Mouse (Mus musculus) liver, adult (tissue): ENCODE measurements around the gene Msh5.

Experiments
- GATA4 ChIP-seq: IDR thresholded peaks from 2 replicates; pipeline ENCODE4 v1.6.1; 2014; ENCODE audit warnings: mild to moderate bottlenecking, low read length; ENCODE audit not compliant: insufficient replicate concordance

Msh5 gene

DNA sequence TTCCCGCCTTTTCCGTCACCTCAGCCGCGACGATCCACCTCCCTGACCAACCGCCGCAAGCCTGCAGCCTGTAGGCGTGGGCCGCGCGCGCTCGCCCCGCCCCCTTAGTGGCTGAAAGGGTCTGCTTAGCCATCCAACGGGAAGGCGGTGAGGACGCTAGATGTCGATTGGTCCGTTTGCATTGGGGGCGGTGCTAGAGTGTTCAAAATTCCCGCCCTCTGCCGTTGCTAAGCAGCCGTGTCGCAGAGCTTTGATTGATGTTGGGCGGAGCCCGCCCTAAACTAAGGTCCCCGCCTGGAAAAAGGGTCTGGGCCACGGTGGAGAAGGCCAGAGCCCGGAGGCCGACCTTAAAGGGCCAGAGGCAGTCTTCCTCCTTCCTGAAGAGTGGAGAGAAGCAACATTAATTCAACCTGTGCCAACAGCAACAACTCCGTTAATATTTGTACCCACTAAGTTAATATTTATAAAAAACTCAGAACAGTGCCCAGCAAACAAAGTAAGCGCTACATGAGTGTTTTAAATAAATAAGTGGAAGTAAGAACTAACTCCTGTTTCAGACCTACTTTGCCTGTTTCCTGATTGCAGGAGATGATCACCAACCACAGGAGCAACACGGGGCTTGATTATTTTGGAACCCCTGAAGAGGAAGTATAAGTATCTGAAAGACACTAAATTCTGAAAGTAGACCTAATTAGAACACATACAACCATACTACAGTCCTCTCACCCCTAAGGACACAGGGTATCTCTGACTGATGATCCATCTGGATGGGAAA lies at the start of gene Msh5:
Gene Msh5, minus strand, starts transcription at position 65 of the 775 bp plus-strand sequence.
- TF ChIP-seq GATA4 = no peak; the same call in 1 of the 2 replicates

GRCm38 (mm10) chr17:35094475-35095365 lies 48.2 kb upstream of the Msh5 start:
- TF ChIP-seq GATA4 = no peak

- TF ChIP-seq GATA4 = no peak
Measured at GRCm38 (mm10) chr17:35092403-35093198, 46.1 kb upstream of the Msh5 start.

GRCm38 (mm10) chr17:35090166-35090932 lies 43.8 kb upstream of the Msh5 start:
- TF ChIP-seq GATA4 = no peak; the same call in 1 of the 2 replicates

DNA sequence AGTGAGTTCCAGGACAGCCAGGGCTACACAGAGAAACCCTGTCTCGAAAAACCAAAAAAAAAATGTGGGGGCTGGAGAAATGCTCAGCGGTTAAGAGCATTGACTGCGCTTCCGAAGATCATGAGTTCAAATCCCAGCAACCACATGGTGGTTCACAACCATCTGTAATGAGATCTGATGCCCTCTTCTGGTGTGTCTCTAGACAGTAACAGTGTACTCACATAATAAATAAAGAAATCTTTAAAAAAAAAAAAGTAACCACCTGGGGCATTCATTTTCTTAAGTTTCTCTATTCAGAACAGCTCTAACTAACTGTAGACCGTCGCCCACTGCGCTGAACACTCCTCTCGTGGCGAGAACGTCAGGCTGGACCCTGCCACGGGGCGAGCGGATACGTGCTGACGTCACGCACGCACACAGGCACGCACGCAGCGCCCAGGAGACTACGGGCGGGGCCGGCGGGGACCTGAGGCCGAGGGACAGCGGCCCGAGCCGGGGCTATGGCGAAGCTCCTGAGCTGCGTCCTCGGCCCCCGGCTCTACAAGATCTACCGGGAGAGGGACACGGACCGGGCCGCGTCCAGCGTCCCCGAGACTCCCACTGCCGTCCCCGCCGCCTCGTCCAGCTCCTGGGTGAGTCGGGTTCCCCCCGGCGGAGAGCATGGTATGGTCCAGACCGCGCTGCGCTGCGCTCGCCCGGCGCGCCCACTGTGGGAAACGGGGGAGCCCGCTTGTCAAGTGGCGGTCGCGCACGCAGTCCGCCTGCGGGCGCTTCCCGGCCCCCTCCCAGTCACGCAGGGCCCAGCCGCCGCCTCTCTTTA lies 42.5 kb upstream of the Msh5 start, which contains the start of gene Abhd16a:
Gene Abhd16a, plus strand, starts transcription at position 439 of the 820 bp plus-strand sequence.
- peak; percentile 35; the same call in 1 of the 2 replicates for TF ChIP-seq GATA4

GRCm38 (mm10) chr17:35088151-35088550 lies 41.6 kb upstream of the Msh5 start:
- TF ChIP-seq GATA4 = no peak

DNA sequence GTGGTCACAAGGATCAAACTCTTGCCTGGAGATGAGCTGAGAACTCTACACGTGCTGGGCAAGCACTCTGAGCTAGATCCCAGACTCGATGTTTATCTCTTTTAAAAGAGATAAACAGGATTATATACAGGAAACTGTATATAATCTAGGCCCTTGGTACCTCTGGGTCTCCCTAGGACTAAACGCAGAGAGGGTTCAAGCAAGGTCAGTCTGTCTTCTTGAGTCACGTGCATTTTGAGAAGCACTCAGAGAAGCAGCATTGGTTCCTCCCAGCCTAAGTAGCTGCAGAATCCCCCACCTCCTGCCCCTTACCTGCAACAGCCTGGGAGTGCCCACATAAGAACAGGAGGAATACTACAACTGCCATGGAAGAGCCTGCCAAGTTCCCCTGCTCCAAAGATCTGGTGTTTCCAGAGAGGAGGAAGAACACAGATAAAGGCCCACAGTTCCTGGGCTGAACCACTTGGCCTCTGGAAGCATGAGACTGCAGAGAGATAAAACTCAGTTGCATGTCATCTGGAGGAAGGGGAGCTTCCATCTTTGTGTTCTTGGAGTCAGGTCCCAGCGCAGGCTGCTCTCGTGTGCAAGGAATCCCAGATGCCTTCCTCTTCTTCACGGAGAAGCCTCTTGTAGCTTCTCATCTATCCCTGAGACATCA lies 38.8 kb upstream of the Msh5 start, which contains the start of gene Ly6g6f:
Gene Ly6g6f, minus strand, starts transcription at position 403 of the 658 bp plus-strand sequence.
- peak; percentile 76; the same call in 1 of the 2 replicates for TF ChIP-seq GATA4

DNA sequence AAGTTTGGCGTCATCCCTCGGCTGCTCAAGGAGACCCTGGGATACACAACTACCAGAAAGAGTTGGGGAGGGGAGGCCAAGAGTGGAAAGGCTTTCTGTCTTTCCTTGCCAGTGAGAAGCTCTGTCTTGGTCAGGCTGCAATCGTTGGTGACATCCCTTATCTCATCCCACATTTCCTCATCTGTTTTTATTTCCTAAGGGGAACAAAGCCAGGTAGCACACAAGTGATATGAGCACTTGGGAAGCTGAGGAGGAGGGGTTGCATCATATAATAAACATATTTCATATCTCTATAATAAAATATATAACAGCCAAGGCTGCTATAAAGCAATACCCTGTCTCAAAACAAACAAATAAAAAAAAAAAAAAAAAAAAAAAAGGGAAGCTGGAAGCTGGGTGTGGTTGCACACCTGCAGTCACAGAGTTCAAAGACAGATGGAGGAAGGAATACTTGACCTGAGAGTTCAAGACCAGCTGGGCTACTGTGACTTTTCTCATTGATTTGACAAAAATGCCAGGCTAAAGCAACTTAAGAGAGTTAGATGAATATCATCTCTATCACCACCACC lies 37.5 kb upstream of the Msh5 start:
- no peak for TF ChIP-seq GATA4

DNA sequence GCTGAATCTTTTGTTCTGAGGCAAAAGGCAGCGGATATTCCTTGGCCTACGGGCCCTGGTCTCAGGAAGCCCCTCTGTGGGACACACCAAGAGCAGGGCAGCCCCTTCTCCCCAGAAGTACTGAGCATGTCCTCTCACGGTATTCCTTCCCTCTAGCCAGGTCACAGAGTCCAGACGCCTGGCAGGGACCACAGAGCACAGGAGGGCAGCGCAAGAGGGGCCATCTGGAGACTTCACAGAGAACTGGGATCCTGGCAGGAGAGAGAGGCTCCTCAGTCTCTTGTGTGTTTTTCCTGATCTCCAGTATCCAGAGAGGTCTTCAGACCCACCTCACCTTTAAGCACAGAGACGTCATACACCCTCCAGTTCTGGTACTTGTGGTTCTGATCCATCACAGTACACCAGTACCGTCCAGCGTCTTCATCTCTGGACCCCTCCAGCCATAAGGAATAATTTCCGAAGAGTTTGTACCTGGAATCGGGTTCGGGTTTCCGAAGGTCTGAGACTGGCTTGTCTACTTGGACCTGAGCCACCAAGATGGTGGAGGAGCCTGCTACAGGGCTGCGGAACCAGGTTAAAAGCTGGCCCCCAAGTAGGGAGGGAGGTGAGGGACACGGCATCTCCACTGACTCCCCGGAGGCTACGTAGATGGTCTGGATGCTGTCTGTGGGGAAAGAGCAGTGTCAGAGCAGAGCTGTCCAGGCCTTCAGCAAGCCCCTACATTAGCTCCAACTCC lies 36.5 kb upstream of the Msh5 start:
- no peak for TF ChIP-seq GATA4

- TF ChIP-seq GATA4 = no peak
Measured at GRCm38 (mm10) chr17:35080710-35081109, 34.2 kb upstream of the Msh5 start.

DNA sequence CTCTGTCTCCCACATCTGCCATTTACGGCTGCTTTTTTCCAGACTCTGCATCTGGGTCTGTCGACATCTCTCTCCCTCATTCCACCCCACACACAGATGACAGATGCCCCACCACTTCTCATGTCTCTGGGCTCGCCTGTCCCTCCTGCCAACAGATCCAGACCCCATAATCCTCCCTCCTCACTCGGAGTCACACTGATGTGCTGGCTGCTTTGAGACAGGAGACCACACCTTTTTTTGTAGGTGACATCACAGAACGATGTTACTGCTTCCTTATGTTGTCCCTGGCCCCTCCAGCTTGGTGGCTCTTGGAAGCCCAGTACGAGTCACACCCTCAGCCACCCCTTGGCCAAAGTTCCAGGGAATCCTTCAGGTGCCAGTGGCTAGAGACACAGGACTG lies 33.7 kb upstream of the Msh5 start:
- no peak for TF ChIP-seq GATA4

DNA sequence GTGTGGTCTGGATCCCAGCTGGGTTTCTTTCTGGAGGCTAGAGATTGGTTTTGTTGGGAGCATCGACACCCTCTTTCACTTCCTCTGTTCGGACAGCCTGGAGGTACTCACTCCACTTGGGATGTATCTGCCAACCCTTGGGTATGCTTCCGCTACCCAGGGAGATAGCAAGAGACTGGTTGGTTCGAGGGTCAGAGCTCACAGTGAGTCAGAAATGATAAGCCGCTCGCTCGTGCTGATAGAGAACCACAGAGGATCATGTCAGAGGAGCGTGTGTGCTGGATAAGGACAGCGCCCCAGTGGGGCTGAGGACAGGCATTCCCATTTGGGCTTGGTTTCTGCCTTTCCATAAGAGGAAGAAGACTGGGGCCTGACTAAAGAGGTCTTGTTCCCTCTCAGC lies 33.2 kb upstream of the Msh5 start:
- TF ChIP-seq GATA4 = peak; percentile 71; the same call in 1 of the 2 replicates
